Mouse (Mus musculus) stomach, adult 2 months (tissue): ENCODE results near the gene Ptrhd1. TPM values are rescaled to one million over a fixed set of nuclear protein-coding genes. Genes with fewer than 3 reads are reported as not detected.

Experiments used
- polyA plus RNA-seq: library from polyadenylated mRNA; depleted of rRNA; stranded (reverse); fragments of >200 nt; gene quantifications from 2 replicates; pipeline ENCODE4 v1.2.3, GENCODE M21; 2012; rRNA removed

Ptrhd1 gene
- 2.1 and 2.6 TPM in 2 replicates for polyA plus RNA-seq

DNA sequence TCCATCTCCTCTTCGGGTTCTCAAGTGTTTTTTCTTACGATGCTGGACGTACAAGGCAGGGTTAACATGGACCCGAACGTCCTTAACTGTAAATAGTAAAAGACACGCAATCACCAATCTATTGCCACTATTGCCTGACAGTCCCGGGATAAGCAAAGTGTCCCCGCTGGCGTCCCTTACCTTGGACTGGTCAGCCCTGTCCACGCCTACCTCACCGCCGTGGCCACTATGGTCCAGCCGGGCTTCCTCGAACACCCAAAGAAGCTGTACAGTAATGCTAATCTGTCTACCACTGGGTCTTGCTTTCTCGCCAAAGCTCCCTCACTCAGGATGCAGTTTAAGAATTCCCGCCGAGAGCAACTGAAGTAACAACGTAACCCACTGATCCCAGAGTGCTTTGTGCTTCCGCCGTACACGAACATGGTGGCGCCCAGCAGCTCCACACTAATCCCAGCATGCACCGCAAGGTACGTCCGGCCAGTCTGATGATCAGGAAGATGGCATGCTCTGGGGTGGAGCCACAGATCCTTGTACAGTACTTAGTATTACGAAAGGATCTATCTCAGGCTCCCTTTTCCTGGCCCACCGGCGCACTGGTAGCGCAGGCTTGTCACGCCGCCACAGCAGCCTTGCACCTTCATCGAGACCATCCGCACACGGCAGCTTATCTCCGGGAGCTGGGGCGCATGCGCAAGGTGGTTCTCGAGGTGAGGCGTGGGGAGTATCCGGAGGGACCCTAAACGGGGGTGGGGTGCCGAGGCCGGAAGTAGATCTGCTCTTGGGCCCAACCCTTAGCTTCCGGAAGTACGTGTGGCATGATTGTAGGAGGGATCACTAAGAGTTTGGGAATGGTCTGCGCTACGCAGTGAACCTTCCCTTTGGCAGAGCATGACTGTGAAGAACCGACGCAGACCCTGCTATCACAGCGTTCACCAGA is at the start of gene Ptrhd1, which contains the start of gene Cenpo:
Ptrhd1 (plus strand) TSS at position 456 of the 937 bp plus-strand sequence.
Cenpo (minus strand) TSS at position 723 of the 937 bp plus-strand sequence.

Other genes with a start within 250 kb of the Ptrhd1 start
- gene Efr3b, start 195.1 kb upstream of the Ptrhd1 start, polyA plus RNA-seq, result 0.72 and 1.5 TPM in 2 replicates
- gene Dnajc27, start 151.4 kb upstream of the Ptrhd1 start, polyA plus RNA-seq, result 1.2 and 1.6 TPM in 2 replicates
- gene Adcy3, start 100.9 kb upstream of the Ptrhd1 start, polyA plus RNA-seq, result 2.3 and 2.7 TPM in 2 replicates
- gene Cenpo, start 267 bp downstream of the Ptrhd1 start, polyA plus RNA-seq, result 3.0 and 3.4 TPM in 2 replicates
- 5.3 and 5.8 TPM in 2 replicates for gene Ncoa1, start 243.2 kb downstream of the Ptrhd1 start, polyA plus RNA-seq